Mouse (Mus musculus): ENCODE data around the gene Pfn1. TPM values are rescaled to one million over a fixed set of nuclear protein-coding genes. Genes with fewer than 3 reads are reported as not detected.

Gene Pfn1
- polyA plus RNA-seq, 1 experiment from 2014 or later, result 977 TPM

DNA sequence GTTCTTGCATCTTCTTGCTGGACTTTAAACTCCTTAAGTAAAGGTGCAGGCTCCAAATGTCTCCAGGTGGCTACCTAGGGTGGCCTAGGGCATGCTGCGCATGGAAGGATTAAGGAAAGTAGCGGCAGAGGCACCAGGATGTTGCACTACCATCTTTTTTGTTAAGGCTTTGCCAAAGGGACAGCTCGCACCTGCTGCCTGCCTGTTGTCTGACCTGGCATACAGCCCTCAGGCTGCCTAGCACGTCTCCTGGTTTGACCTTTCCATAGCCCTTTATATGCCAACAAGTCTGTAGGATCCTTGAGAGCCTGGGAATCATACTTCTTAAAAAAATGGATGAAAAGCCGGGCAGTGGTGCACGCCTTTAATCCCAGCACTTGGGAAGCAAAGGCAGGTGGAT, 11.4 kb downstream of the Pfn1 start:
- H3K9ac ChIP-seq, result no peak overlapping the region
- WGBS, result 89% methylated on average over 6 of the region's 6 CpGs
- H3K27me3 ChIP-seq, result no peaks in the 10 kb centered on the region
- no peak overlapping the region for H3K27ac ChIP-seq
- no peak for ATAC-seq
- H3K4me1 ChIP-seq, result peaks cover 20% of the 10 kb centered on the region
- peaks cover 30% of the 10 kb centered on the region for H3K36me3 ChIP-seq (ENCODE audit: poor library complexity, severe bottlenecking)
- no peaks in the 10 kb centered on the region for H3K9me3 ChIP-seq (replicated peaks)
- H3K4me3 ChIP-seq, result no peak overlapping the region
- H3K4me2 ChIP-seq, result no peak overlapping the region

- ATAC-seq, result no peak
- 90% methylated on average over 7 of the region's 7 CpGs for WGBS
Observed at GRCm38 (mm10) chr11:70641241-70641640, 13.2 kb downstream of the Pfn1 start.

DNA sequence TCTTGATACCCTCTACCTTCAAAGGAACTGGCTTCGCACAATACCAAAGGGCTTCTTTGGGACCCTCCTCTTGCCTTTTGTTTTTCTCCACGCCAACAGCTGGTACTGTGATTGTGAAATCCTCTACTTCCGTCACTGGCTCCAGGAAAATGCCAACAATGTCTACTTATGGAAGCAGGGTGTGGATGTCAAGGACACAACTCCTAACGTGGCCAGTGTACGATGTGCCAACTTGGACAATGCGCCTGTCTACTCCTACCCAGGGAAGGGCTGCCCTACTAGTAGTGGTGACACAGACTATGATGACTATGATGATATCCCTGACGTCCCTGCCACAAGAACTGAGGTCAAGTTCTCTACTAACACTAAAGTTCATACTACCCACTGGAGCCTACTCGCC, 14.5 kb downstream of the Pfn1 start:
- Histone ChIP-seq H3K9ac (no peak overlapping the region), H3K4me2 (no peak overlapping the region), H3K27me3 (no peaks in the 10 kb centered on the region), H3K36me3 (ENCODE audit: poor library complexity, severe bottlenecking) (peaks cover 24% of the 10 kb centered on the region), H3K4me3 (no peak overlapping the region), H3K9me3 (replicated peaks) (no peaks in the 10 kb centered on the region), H3K27ac (no peak overlapping the region), H3K4me1 (no peaks in the 10 kb centered on the region)
- no peak for ATAC-seq
- WGBS, result 87% methylated on average over 8 of the region's 8 CpGs

More at GRCm38 (mm10) chr11:70641241-70641640, 13.2 kb downstream of the Pfn1 start:
- Histone ChIP-seq H3K4me2 (no peak overlapping the region), H3K27ac (no peak overlapping the region), H3K4me3 (no peak overlapping the region), H3K27me3 (no peaks in the 10 kb centered on the region), H3K36me3 (ENCODE audit: poor library complexity, severe bottlenecking) (peaks cover 30% of the 10 kb centered on the region), H3K4me1 (peaks cover 12% of the 10 kb centered on the region), H3K9me3 (replicated peaks) (no peaks in the 10 kb centered on the region), H3K9ac (no peak overlapping the region)

GRCm38 (mm10) chr11:70638714-70639278, 15.6 kb downstream of the Pfn1 start, which contains the start of gene Gp1ba:
Gp1ba (plus strand) TSS chr11:70639122.
- Histone ChIP-seq H3K9me3 (replicated peaks) (no peaks in the 10 kb centered on the region), H3K27me3 (no peaks in the 10 kb centered on the region), H3K36me3 (ENCODE audit: poor library complexity, severe bottlenecking) (0 out of 2 replicates have a peak, but pooled peaks cover 13% of the 10 kb centered on the region), H3K27ac (no peak within 1 kb of the TSS), H3K4me2 (no peak within 1 kb of the TSS), H3K4me1 (no peaks in the 10 kb centered on the region), H3K9ac (no peak within 1 kb of the TSS), H3K4me3 (no peak within 1 kb of the TSS)
- no peak for ATAC-seq
- WGBS, result 62% methylated on average over 5 of the region's 5 CpGs

- WGBS, result 86% methylated on average over 1 of the region's 1 CpGs
- Histone ChIP-seq H3K9ac (no peak overlapping the region), H3K4me3 (no peak overlapping the region), H3K4me1 (no peaks in the 10 kb centered on the region), H3K27me3 (no peaks in the 10 kb centered on the region), H3K9me3 (replicated peaks) (no peaks in the 10 kb centered on the region), H3K4me2 (no peak overlapping the region), H3K27ac (no peak overlapping the region), H3K36me3 (ENCODE audit: poor library complexity, severe bottlenecking) (0 out of 2 replicates have a peak, but pooled peaks cover 8% of the 10 kb centered on the region)
- ATAC-seq, result no peak
Observed at GRCm38 (mm10) chr11:70638293-70638692, 16.2 kb downstream of the Pfn1 start.

GRCm38 (mm10) chr11:70637764-70638163, 16.7 kb downstream of the Pfn1 start:
- Histone ChIP-seq H3K9ac (no peak overlapping the region), H3K27ac (no peak overlapping the region), H3K4me2 (no peak overlapping the region), H3K27me3 (no peaks in the 10 kb centered on the region), H3K36me3 (ENCODE audit: poor library complexity, severe bottlenecking) (0 out of 2 replicates have a peak, but pooled peaks cover 3% of the 10 kb centered on the region), H3K4me1 (no peaks in the 10 kb centered on the region), H3K9me3 (replicated peaks) (no peaks in the 10 kb centered on the region), H3K4me3 (no peak overlapping the region)
- ATAC-seq, result no peak
- WGBS, result 92% methylated on average over 1 of the region's 1 CpGs

- no peaks in the 10 kb centered on the region for H3K27me3 ChIP-seq
- no peak overlapping the region for H3K27ac ChIP-seq
- H3K36me3 ChIP-seq (ENCODE audit: poor library complexity, severe bottlenecking), result no peaks in the 10 kb centered on the region
- WGBS, result 80% methylated on average over 4 of the region's 4 CpGs
- H3K9me3 ChIP-seq (replicated peaks), result no peaks in the 10 kb centered on the region
- H3K4me1 ChIP-seq, result no peaks in the 10 kb centered on the region
- H3K9ac ChIP-seq, result no peak overlapping the region
- H3K4me2 ChIP-seq, result no peak overlapping the region
- no peak overlapping the region for H3K4me3 ChIP-seq
- no peak for ATAC-seq
Observed at GRCm38 (mm10) chr11:70635601-70636000, 18.8 kb downstream of the Pfn1 start.

- no peaks in the 10 kb centered on the region for H3K9me3 ChIP-seq (replicated peaks)
- 72% methylated on average over 7 of the region's 7 CpGs for WGBS
- H3K9ac ChIP-seq, result no peak overlapping the region
- no peak overlapping the region for H3K4me3 ChIP-seq
- no peak overlapping the region for H3K27ac ChIP-seq
- no peaks in the 10 kb centered on the region for H3K4me1 ChIP-seq
- H3K27me3 ChIP-seq, result no peaks in the 10 kb centered on the region
- no peak for ATAC-seq
- no peaks in the 10 kb centered on the region for H3K36me3 ChIP-seq (ENCODE audit: poor library complexity, severe bottlenecking)
- H3K4me2 ChIP-seq, result no peak overlapping the region
Observed at GRCm38 (mm10) chr11:70630129-70630528, 24.3 kb downstream of the Pfn1 start.

GRCm38 (mm10) chr11:70629557-70629956, 24.9 kb downstream of the Pfn1 start:
- Histone ChIP-seq H3K9ac (no peak overlapping the region), H3K4me3 (no peak overlapping the region), H3K27ac (no peak overlapping the region), H3K4me1 (no peaks in the 10 kb centered on the region), H3K36me3 (ENCODE audit: poor library complexity, severe bottlenecking) (no peaks in the 10 kb centered on the region), H3K27me3 (no peaks in the 10 kb centered on the region), H3K4me2 (no peak overlapping the region), H3K9me3 (replicated peaks) (no peaks in the 10 kb centered on the region)
- ATAC-seq, result no peak
- 52% methylated on average over 5 of the region's 5 CpGs for WGBS

- Histone ChIP-seq H3K27ac (no peak overlapping the region), H3K9me3 (replicated peaks) (no peaks in the 10 kb centered on the region), H3K27me3 (no peaks in the 10 kb centered on the region), H3K4me1 (no peaks in the 10 kb centered on the region), H3K36me3 (ENCODE audit: poor library complexity, severe bottlenecking) (no peaks in the 10 kb centered on the region), H3K9ac (no peak overlapping the region), H3K4me3 (no peak overlapping the region), H3K4me2 (no peak overlapping the region)
- ATAC-seq, result no peak
- WGBS, result 87% methylated on average over 2 of the region's 2 CpGs
Observed at GRCm38 (mm10) chr11:70628431-70628830, 26.0 kb downstream of the Pfn1 start.

- Histone ChIP-seq H3K4me3 (no peak overlapping the region), H3K9ac (no peak overlapping the region), H3K27ac (no peak overlapping the region), H3K4me2 (no peak overlapping the region), H3K27me3 (no peaks in the 10 kb centered on the region), H3K4me1 (no peaks in the 10 kb centered on the region), H3K36me3 (ENCODE audit: poor library complexity, severe bottlenecking) (no peaks in the 10 kb centered on the region), H3K9me3 (replicated peaks) (no peaks in the 10 kb centered on the region)
- no peak for ATAC-seq
- WGBS, result 87% methylated on average over 4 of the region's 4 CpGs
Observed at GRCm38 (mm10) chr11:70626877-70627276, 27.6 kb downstream of the Pfn1 start.

DNA sequence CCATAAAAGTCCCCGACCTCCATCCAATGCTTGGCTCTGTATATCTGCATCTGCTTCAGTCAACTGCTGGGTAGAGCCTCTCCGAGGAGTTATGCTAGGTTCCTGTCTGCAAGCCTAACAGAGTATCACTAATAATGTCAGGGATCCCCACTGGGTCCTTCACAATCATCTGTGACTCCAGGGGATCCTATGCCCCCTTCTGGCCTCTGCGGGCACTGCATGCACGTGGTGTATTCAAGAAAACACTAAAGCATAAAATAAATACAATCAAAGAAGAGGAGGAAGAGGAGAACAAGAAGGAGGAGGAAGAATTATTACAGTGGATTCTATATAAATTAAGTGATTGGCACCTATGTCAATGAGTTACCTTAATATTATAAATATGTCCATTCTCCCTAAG, 29.0 kb downstream of the Pfn1 start:
- no peaks in the 10 kb centered on the region for H3K4me1 ChIP-seq
- H3K4me3 ChIP-seq, result no peak overlapping the region
- 52% methylated on average over 4 of the region's 4 CpGs for WGBS
- no peaks in the 10 kb centered on the region for H3K27me3 ChIP-seq
- H3K9me3 ChIP-seq (replicated peaks), result no peaks in the 10 kb centered on the region
- H3K4me2 ChIP-seq, result no peak overlapping the region
- ATAC-seq, result no peak
- no peak overlapping the region for H3K9ac ChIP-seq
- no peaks in the 10 kb centered on the region for H3K36me3 ChIP-seq (ENCODE audit: poor library complexity, severe bottlenecking)
- no peak overlapping the region for H3K27ac ChIP-seq

DNA sequence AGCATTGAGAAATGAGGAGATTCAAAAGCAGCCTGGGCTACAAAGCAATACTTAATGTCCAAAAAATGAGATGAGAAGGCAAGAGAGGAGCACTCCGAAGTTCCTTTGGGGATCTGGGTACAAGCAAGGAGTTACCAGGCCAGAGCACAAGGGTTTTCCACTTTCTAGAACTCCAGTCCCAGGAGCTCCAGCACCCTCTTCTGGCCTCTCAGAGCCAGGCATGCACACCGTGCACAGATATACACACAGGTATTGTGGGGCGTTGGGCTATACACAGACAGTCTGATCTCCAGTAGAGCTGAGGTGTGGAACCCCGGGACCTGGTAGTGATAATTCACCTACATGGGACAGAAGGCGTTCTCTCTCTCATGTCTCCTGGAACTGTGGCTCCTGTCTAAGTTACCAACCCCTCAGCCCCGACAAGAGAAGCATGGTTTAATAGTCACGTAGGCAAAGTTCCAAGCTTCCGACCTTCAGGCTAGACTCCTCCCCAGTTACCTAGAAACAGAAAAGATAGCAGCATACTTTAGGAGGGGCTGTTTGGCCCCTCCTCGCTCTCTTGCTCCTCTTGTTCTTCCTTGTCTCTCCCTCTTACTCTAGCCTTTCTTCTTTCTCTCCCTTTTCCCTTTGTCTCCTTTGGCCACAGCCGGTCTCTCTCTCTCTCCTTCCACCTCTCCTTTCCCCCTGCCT, 31.2 kb downstream of the Pfn1 start:
- H3K4me3 ChIP-seq, result no peak overlapping the region
- 85% methylated on average over 10 of the region's 10 CpGs for WGBS
- ATAC-seq, result no peak
- H3K27me3 ChIP-seq, result no peaks in the 10 kb centered on the region
- no peaks in the 10 kb centered on the region for H3K9me3 ChIP-seq (replicated peaks)
- no peak overlapping the region for H3K4me2 ChIP-seq
- no peak overlapping the region for H3K9ac ChIP-seq
- no peak overlapping the region for H3K27ac ChIP-seq
- no peaks in the 10 kb centered on the region for H3K4me1 ChIP-seq
- no peaks in the 10 kb centered on the region for H3K36me3 ChIP-seq (ENCODE audit: poor library complexity, severe bottlenecking)
